Comparison of ENCODE assay signal across 8 mouse cellular contexts in genomic region chr5:108262722-108263121, GRCm38 (mm10). TPM values are rescaled to one million over a fixed set of nuclear protein-coding genes. Genes with fewer than 3 reads are reported as not detected.
DNase-seq lines count a peak whose midpoint lies in the region; ATAC-seq and TF ChIP-seq lines count a peak whose summit lies in the region.

No protein-coding gene starts in this region.

- peak; percentile 77 for ATAC-seq in erythroblast, adult 5-6 weeks (replicated peaks; ENCODE audit: low FRiP score, poor library complexity, severe bottlenecking)
- ATAC-seq in midbrain, embryonic 14.5 days (ENCODE audit: low FRiP score, low TSS enrichment), result no peak
- ATAC-seq in activated CD4-positive, CD25-positive, alpha-beta regulatory T cell, adult 4 months, result no peak

- H3K27me3 ChIP-seq in midbrain, embryonic 14.5 days (ENCODE audit: control insufficient read depth, insufficient read depth, low read length), result no peaks in the 10 kb centered on the region
- no peaks in the 10 kb centered on the region for H3K27me3 ChIP-seq in thymus, adult 2 months (ENCODE audit: control insufficient read depth, insufficient read depth, low read length)

- 57% methylated on average over 4 of the region's 4 CpGs for WGBS in midbrain, embryonic 14.5 days
- 93% methylated on average over 4 of the region's 4 CpGs for WGBS in thymus, adult 2 months

- peak overlapping the region; percentile 79 for H3K27ac ChIP-seq in layer of hippocampus, adult 2 months
- no peak overlapping the region for H3K27ac ChIP-seq in midbrain, embryonic 14.5 days (replicated peaks; ENCODE audit: low read depth, low read length)
- no peak overlapping the region for H3K27ac ChIP-seq in thymus, adult 2 months (ENCODE audit: control insufficient read depth, insufficient read depth, low read length)

- DNase-seq in left cerebral cortex, adult 11 months (ENCODE audit: low spot score), result peak; percentile 13
- no peak for DNase-seq in left cerebral cortex, adult 18-20 months (ENCODE audit: low spot score in 2 of 2)
- DNase-seq in c-Kit-negative CD71-positive TER-119-positive erythroid progenitor cells, embryonic 14.5 days (ENCODE audit: low read depth, low spot score), result peak; percentile 53
- peak; percentile 29 to 54 for DNase-seq in layer of hippocampus, adult 2 months (ENCODE audit: low spot score in 2 of 2)
- DNase-seq in midbrain, embryonic 14.5 days, result peak; percentile 7
- DNase-seq in thymus, adult 2 months, result no peak

- H3K9ac ChIP-seq in midbrain, embryonic 14.5 days (replicated peaks; ENCODE audit: low read length), result no peak overlapping the region

- H3K4me3 ChIP-seq in layer of hippocampus, adult 2 months, result peak overlapping the region; percentile 20; the same call in 1 of the 2 replicates
- no peak overlapping the region for H3K4me3 ChIP-seq in midbrain, embryonic 14.5 days (replicated peaks; ENCODE audit: low read depth, low read length)
- no peak overlapping the region for H3K4me3 ChIP-seq in thymus, adult 2 months (ENCODE audit: control insufficient read depth, insufficient read depth, low read length)

- no peaks in the 10 kb centered on the region for H3K36me3 ChIP-seq in midbrain, embryonic 14.5 days (ENCODE audit: control insufficient read depth, insufficient read depth, low read length)
- H3K36me3 ChIP-seq in thymus, adult 2 months (ENCODE audit: control insufficient read depth, insufficient read depth, low read length), result no peaks in the 10 kb centered on the region

- H3K4me2 ChIP-seq in midbrain, embryonic 14.5 days (ENCODE audit: low read length), result no peak overlapping the region

- no peaks in the 10 kb centered on the region; the same call in 1 of the 2 replicates for H3K4me1 ChIP-seq in midbrain, embryonic 14.5 days (ENCODE audit: control insufficient read depth, insufficient read depth, low read length)
- no peaks in the 10 kb centered on the region for H3K4me1 ChIP-seq in thymus, adult 2 months (replicated peaks; ENCODE audit: control insufficient read depth, insufficient read depth, low read length)

- H3K9me3 ChIP-seq in midbrain, embryonic 14.5 days (ENCODE audit: control insufficient read depth, low read length), result no peaks in the 10 kb centered on the region

- no peak for TF ChIP-seq POLR2A in thymus, adult 2 months (IDR thresholded peaks at IDR 0.05; ENCODE audit: control insufficient read depth, extremely low read depth, insufficient read depth, low read length, poor library complexity)

- no peak for TF ChIP-seq CTCF in layer of hippocampus, adult 2 months (conservative IDR thresholded peaks at IDR 0.05)
- TF ChIP-seq CTCF in thymus, adult 2 months (IDR thresholded peaks at IDR 0.05; ENCODE audit: borderline replicate concordance, control insufficient read depth, extremely low read depth, insufficient read depth, low read length, poor library complexity), result no peak

RNA-seq across cellular contexts. Expression of gene Dr1, which starts 6.0 kb away (rescaled TPM):
- total RNA-seq in left cerebral cortex, adult 18-20 months (2021), result 10 to 100 TPM; 36.1 to 37.0 TPM
- 28.6 and 29.2 TPM in 2 replicates for total RNA-seq in erythroblast, adult 5-6 weeks (2015; ENCODE audit: low replicate concordance)
- 18.4 and 30.2 TPM in 2 replicates for total RNA-seq in erythroblast, adult 5-6 weeks (2017; ENCODE audit: low replicate concordance)
- total RNA-seq in layer of hippocampus, adult 2 months (2021), result 10 to 100 TPM; 40.2 to 42.8 TPM
- 43.2 and 55.0 TPM in 2 replicates for polyA plus RNA-seq in midbrain, embryonic 14.5 days (2014; fragmentation: Nextera tagmentation; extraction: Ambion mirVana)
- 33.6 and 38.2 TPM in 2 replicates for polyA plus RNA-seq in thymus, adult 2 months (2012; rRNA removed)
- 10 to 100 TPM; 33.6 to 37.4 TPM for polyA plus RNA-seq in activated CD4-positive, CD25-positive, alpha-beta regulatory T cell, adult 4 months (2017; shearing (Covaris generic))

RNA-seq across cellular contexts. Expression of gene Pigg, which starts 49.7 kb away (rescaled TPM):
- 10 to 100 TPM; 12.4 to 13.0 TPM for total RNA-seq in left cerebral cortex, adult 18-20 months (2021)
- 0.19 and 2.3 TPM in 2 replicates for total RNA-seq in erythroblast, adult 5-6 weeks (2015; ENCODE audit: low replicate concordance)
- total RNA-seq in erythroblast, adult 5-6 weeks (2017; ENCODE audit: low replicate concordance), result 2.0 and 2.7 TPM in 2 replicates
- total RNA-seq in layer of hippocampus, adult 2 months (2021), result 10 to 100 TPM; 10.1 to 11.5 TPM
- polyA plus RNA-seq in midbrain, embryonic 14.5 days (2014; fragmentation: Nextera tagmentation; extraction: Ambion mirVana), result 2.9 and 3.7 TPM in 2 replicates
- 5.0 TPM in 2 replicates for polyA plus RNA-seq in thymus, adult 2 months (2012; rRNA removed)
- 1 to 10 TPM; 3.0 to 3.7 TPM for polyA plus RNA-seq in activated CD4-positive, CD25-positive, alpha-beta regulatory T cell, adult 4 months (2017; shearing (Covaris generic))

Comparison
In these comparisons a context has a peak if more than half of its experiments do, and no peak if none do; other contexts are left out.
1. DNase-seq: peak in left cerebral cortex, adult 11 months (single experiment), c-Kit-negative CD71-positive TER-119-positive erythroid progenitor cells, embryonic 14.5 days (single experiment), layer of hippocampus, adult 2 months (2 of 2) and midbrain, embryonic 14.5 days (single experiment); none in left cerebral cortex, adult 18-20 months (0 of 2) and thymus, adult 2 months (single experiment).